Mouse (Mus musculus): ENCODE data around the gene Lipo3. TPM values are rescaled to one million over a fixed set of nuclear protein-coding genes. Genes with fewer than 3 reads are reported as not detected.
A peak's percentile ranks its signal among the peaks of the same experiment; 100 is the strongest.
"Not testable (repeated sequence)": the region's sequence is repeated elsewhere in the genome, so short reads cannot be mapped to it uniquely, and the experiment has no call there.

Lipo3 gene
- 2.9 and 3.3 TPM in 2 replicates for polyA plus RNA-seq (2015; fragmentation: Nextera tagmentation; extraction: Ambion mirVana)

GRCm38 (mm10) chr19:33761287-33762086, at the start of gene Lipo3:
Lipo3 (minus strand) TSS chr19:33761951.
- H3K4me1 ChIP-seq (ENCODE audit: control insufficient read depth, low read depth, low read length); H3K27me3 ChIP-seq (ENCODE audit: control insufficient read depth, insufficient read depth, low read depth, low read length); H3K27ac ChIP-seq (ENCODE audit: low read length); H3K36me3 ChIP-seq (ENCODE audit: control insufficient read depth, insufficient read depth); H3K9me3 ChIP-seq (replicated peaks; ENCODE audit: control insufficient read depth, low read length); H3K9ac ChIP-seq (ENCODE audit: low read depth, low read length); H3K4me2 ChIP-seq (ENCODE audit: low read depth, low read length); H3K4me3 ChIP-seq (ENCODE audit: low read depth, low read length): not testable (repeated sequence)
- peak; percentile 48 for ATAC-seq (ENCODE audit: low read depth)
- WGBS (ENCODE audit: insufficient replicate concordance) = 35% methylated on average over 11 of the region's 41 CpGs

GRCm38 (mm10) chr19:33787359-33787758, 25.6 kb upstream of the Lipo3 start, which contains the start of gene Lipo1:
Lipo1 (minus strand) TSS chr19:33787459.
- H3K9me3 ChIP-seq (replicated peaks; ENCODE audit: control insufficient read depth, low read length); H3K27me3 ChIP-seq (ENCODE audit: control insufficient read depth, insufficient read depth, low read depth, low read length); H3K4me2 ChIP-seq (ENCODE audit: low read depth, low read length); ATAC-seq (ENCODE audit: low read depth); H3K9ac ChIP-seq (ENCODE audit: low read depth, low read length); H3K27ac ChIP-seq (ENCODE audit: low read length); H3K4me1 ChIP-seq (ENCODE audit: control insufficient read depth, low read depth, low read length); H3K36me3 ChIP-seq (ENCODE audit: control insufficient read depth, insufficient read depth); H3K4me3 ChIP-seq (ENCODE audit: low read depth, low read length): not testable (repeated sequence)

- no peak overlapping the region for H3K9ac ChIP-seq (ENCODE audit: low read depth, low read length)
- H3K27me3 ChIP-seq (ENCODE audit: control insufficient read depth, insufficient read depth, low read depth, low read length) = no peaks in the 10 kb centered on the region
- 68% methylated on average over 12 of the region's 12 CpGs for WGBS (ENCODE audit: insufficient replicate concordance)
- H3K4me3 ChIP-seq (ENCODE audit: low read depth, low read length) = no peak overlapping the region
- no peak overlapping the region for H3K27ac ChIP-seq (ENCODE audit: low read length)
- no peak for ATAC-seq (ENCODE audit: low read depth)
- no peak overlapping the region for H3K4me2 ChIP-seq (ENCODE audit: low read depth, low read length)
- H3K4me1 ChIP-seq (ENCODE audit: control insufficient read depth, low read depth, low read length) = no peaks in the 10 kb centered on the region
- no peaks in the 10 kb centered on the region for H3K36me3 ChIP-seq (ENCODE audit: control insufficient read depth, insufficient read depth)
- H3K9me3 ChIP-seq (replicated peaks; ENCODE audit: control insufficient read depth, low read length) = no peaks in the 10 kb centered on the region
These were observed 25.0 kb upstream of the Lipo3 start for GRCm38 (mm10) chr19:33786576-33787277.

GRCm38 (mm10) chr19:33751259-33751658, 10.5 kb downstream of the Lipo3 start, which contains the start of gene Lipo2:
Lipo2 (minus strand) TSS chr19:33751359.
- 79% methylated on average over 1 of the region's 1 CpGs for WGBS (ENCODE audit: insufficient replicate concordance)
- ATAC-seq (ENCODE audit: low read depth); H3K9ac ChIP-seq (ENCODE audit: low read depth, low read length); H3K9me3 ChIP-seq (replicated peaks; ENCODE audit: control insufficient read depth, low read length); H3K27ac ChIP-seq (ENCODE audit: low read length); H3K36me3 ChIP-seq (ENCODE audit: control insufficient read depth, insufficient read depth); H3K4me1 ChIP-seq (ENCODE audit: control insufficient read depth, low read depth, low read length); H3K4me3 ChIP-seq (ENCODE audit: low read depth, low read length); H3K4me2 ChIP-seq (ENCODE audit: low read depth, low read length); H3K27me3 ChIP-seq (ENCODE audit: control insufficient read depth, insufficient read depth, low read depth, low read length): not testable (repeated sequence)

- H3K9ac ChIP-seq (ENCODE audit: low read depth, low read length); H3K4me3 ChIP-seq (ENCODE audit: low read depth, low read length); H3K4me1 ChIP-seq (ENCODE audit: control insufficient read depth, low read depth, low read length); H3K9me3 ChIP-seq (replicated peaks; ENCODE audit: control insufficient read depth, low read length); H3K27ac ChIP-seq (ENCODE audit: low read length); H3K36me3 ChIP-seq (ENCODE audit: control insufficient read depth, insufficient read depth); H3K4me2 ChIP-seq (ENCODE audit: low read depth, low read length); ATAC-seq (ENCODE audit: low read depth); H3K27me3 ChIP-seq (ENCODE audit: control insufficient read depth, insufficient read depth, low read depth, low read length): not testable (repeated sequence)
These were observed 136.6 kb downstream of the Lipo3 start, which contains the start of gene Gm8978 for GRCm38 (mm10) chr19:33625152-33625551. Gm8978 (minus strand) TSS chr19:33625252.

- Histone ChIP-seq H3K4me3 (ENCODE audit: low read depth, low read length) (peak overlapping the region; percentile 50), H3K4me2 (ENCODE audit: low read depth, low read length) (peak overlapping the region; percentile 46), H3K9ac (ENCODE audit: low read depth, low read length) (peak overlapping the region; percentile 31; the same call in 1 of the 2 replicates)
- ATAC-seq (ENCODE audit: low read depth) = peak; percentile 86
- not testable (repeated sequence) for H3K4me1 ChIP-seq (ENCODE audit: control insufficient read depth, low read depth, low read length); H3K27ac ChIP-seq (ENCODE audit: low read length); H3K9me3 ChIP-seq (replicated peaks; ENCODE audit: control insufficient read depth, low read length); H3K27me3 ChIP-seq (ENCODE audit: control insufficient read depth, insufficient read depth, low read depth, low read length); H3K36me3 ChIP-seq (ENCODE audit: control insufficient read depth, insufficient read depth)
- WGBS (ENCODE audit: insufficient replicate concordance) = 5% methylated on average over 11 of the region's 38 CpGs
These were observed 172.0 kb downstream of the Lipo3 start for GRCm38 (mm10) chr19:33589626-33590302.

- ATAC-seq (ENCODE audit: low read depth); H3K4me3 ChIP-seq (ENCODE audit: low read depth, low read length); H3K27ac ChIP-seq (ENCODE audit: low read length); H3K9ac ChIP-seq (ENCODE audit: low read depth, low read length); H3K36me3 ChIP-seq (ENCODE audit: control insufficient read depth, insufficient read depth); H3K4me1 ChIP-seq (ENCODE audit: control insufficient read depth, low read depth, low read length); H3K27me3 ChIP-seq (ENCODE audit: control insufficient read depth, insufficient read depth, low read depth, low read length); H3K9me3 ChIP-seq (replicated peaks; ENCODE audit: control insufficient read depth, low read length); H3K4me2 ChIP-seq (ENCODE audit: low read depth, low read length): not testable (repeated sequence)
- 66% methylated on average over 5 of the region's 5 CpGs for WGBS (ENCODE audit: insufficient replicate concordance)
These were observed 193.2 kb downstream of the Lipo3 start for GRCm38 (mm10) chr19:33568551-33568950.

GRCm38 (mm10) chr19:33517680-33518079, 244.1 kb downstream of the Lipo3 start, which contains the start of gene Lipo4:
Lipo4 (minus strand) TSS chr19:33517780.
- Histone ChIP-seq H3K27me3 (ENCODE audit: control insufficient read depth, insufficient read depth, low read depth, low read length) (no peaks in the 10 kb centered on the region), H3K4me3 (ENCODE audit: low read depth, low read length) (no peak within 1 kb of the TSS), H3K9ac (ENCODE audit: low read depth, low read length) (no peak within 1 kb of the TSS), H3K4me1 (ENCODE audit: control insufficient read depth, low read depth, low read length) (no peaks in the 10 kb centered on the region), H3K9me3 (replicated peaks; ENCODE audit: control insufficient read depth, low read length) (no peaks in the 10 kb centered on the region), H3K27ac (ENCODE audit: low read length) (no peak within 1 kb of the TSS), H3K4me2 (ENCODE audit: low read depth, low read length) (no peak within 1 kb of the TSS), H3K36me3 (ENCODE audit: control insufficient read depth, insufficient read depth) (no peaks in the 10 kb centered on the region)
- ATAC-seq (ENCODE audit: low read depth) = no peak

Data from liver, embryonic 16.5 days (tissue).